Mouse (Mus musculus) MEL (cell line): ENCODE measurements around the gene Trim41. TPM values are rescaled to one million over a fixed set of nuclear protein-coding genes. Genes with fewer than 3 reads are reported as not detected.
"Not testable (repeated sequence)": the region's sequence is repeated elsewhere in the genome, so short reads cannot be mapped to it uniquely, and the experiment has no call there.

Source experiments
- DNase-seq: peaks from one replicate; pipeline ENCODE4 v3.0.0; 2011; ENCODE audit warnings: low read depth, low spot score
- H3K27ac ChIP-seq: 2 replicates; pipeline ENCODE4 v1.5.1; 2012; ENCODE audit warnings: low read depth, mild to moderate bottlenecking, control low read depth, low read length, moderate library complexity; ENCODE audit not compliant: control insufficient read depth
- H3K27me3 ChIP-seq, 2 experiments: fragments of 150-350 bp in 1 of 2; sonication (generic) in 1 of 2; 2 replicates each; pipeline ENCODE4 v1.6.1; 2012; ENCODE audit warnings: low read length in 2 of 2, mild to moderate bottlenecking in 2 of 2, improper control_type of control experiment in 1 of 2, moderate library complexity in 1 of 2; ENCODE audit not compliant: insufficient read depth in 2 of 2, control insufficient read depth in 1 of 2
- H3K36me3 ChIP-seq, 2 experiments: 2 replicates each; pipeline ENCODE4 v1.6.1; 2012 to 2014; ENCODE audit warnings: low read length in 2 of 2, improper control_type of control experiment in 1 of 2, inconsistent platforms in 1 of 2, mild to moderate bottlenecking in 1 of 2; ENCODE audit not compliant: insufficient read depth in 2 of 2, control insufficient read depth in 1 of 2
- H3K4me1 ChIP-seq, 2 experiments: fragments of 150-350 bp in 1 of 2; sonication (generic) in 1 of 2; 2 replicates each; pipeline ENCODE4 v1.6.1; 2012; ENCODE audit warnings: low read length in 2 of 2, improper control_type of control experiment in 1 of 2, mild to moderate bottlenecking in 1 of 2; ENCODE audit not compliant: insufficient read depth in 2 of 2, control insufficient read depth in 1 of 2
- H3K4me3 ChIP-seq, 2 experiments: fragments of 150-350 bp in 1 of 2; sonication (generic) in 1 of 2; 2 replicates each; pipeline ENCODE4 v1.5.1; 2012; ENCODE audit warnings: low read depth in 2 of 2, low read length in 2 of 2, mild to moderate bottlenecking in 2 of 2, moderate library complexity in 2 of 2, control low read depth in 1 of 2, improper control_type of control experiment in 1 of 2; ENCODE audit not compliant: control insufficient read depth in 1 of 2, insufficient read depth in 1 of 2
- H3K79me2 ChIP-seq: 2 replicates; pipeline ENCODE4 v1.6.1; 2012; ENCODE audit warnings: mild to moderate bottlenecking, low read length, moderate library complexity; ENCODE audit not compliant: control insufficient read depth, poor library complexity, insufficient read depth
- H3K9ac ChIP-seq: 2 replicates; pipeline ENCODE4 v1.6.1; 2012; ENCODE audit warnings: low read depth, mild to moderate bottlenecking, control low read depth, low read length, moderate library complexity; ENCODE audit not compliant: control insufficient read depth, poor library complexity, severe bottlenecking
- H3K9me3 ChIP-seq: fragments of 150-350 bp; sonication (generic); replicated peaks from 2 replicates; pipeline ENCODE4 v1.6.1; 2012; ENCODE audit warnings: mild to moderate bottlenecking, low read length, improper control_type of control experiment, moderate library complexity; ENCODE audit not compliant: insufficient read depth
- CHD1 ChIP-seq: IDR thresholded peaks from 2 replicates; pipeline ENCODE4 v1.6.1; 2012; ENCODE audit warnings: low read depth, mild to moderate bottlenecking, inconsistent platforms, low read length, improper control_type of control experiment
- ELF1 ChIP-seq: IDR thresholded peaks from 2 replicates; pipeline ENCODE4 v1.6.1; 2014; ENCODE audit warnings: low read depth, mild to moderate bottlenecking, inconsistent platforms, low read length, improper control_type of control experiment, moderate library complexity
- ETS1 ChIP-seq: IDR thresholded peaks from 2 replicates; pipeline ENCODE4 v1.6.1; 2012; ENCODE audit warnings: low read depth, mild to moderate bottlenecking, inconsistent platforms, low read length, improper control_type of control experiment, moderate library complexity
- MAZ ChIP-seq: IDR thresholded peaks from 2 replicates; pipeline ENCODE4 v1.6.1; 2012; ENCODE audit warnings: low read depth, mild to moderate bottlenecking, inconsistent platforms, low read length, improper control_type of control experiment
- MEF2A ChIP-seq: IDR thresholded peaks from 2 replicates; pipeline ENCODE4 v1.6.1; 2014; ENCODE audit warnings: low read depth, mild to moderate bottlenecking, inconsistent platforms, low read length, improper control_type of control experiment; ENCODE audit not compliant: poor library complexity, insufficient replicate concordance, severe bottlenecking; ENCODE audit errors: extremely low read depth
- NELFE ChIP-seq: IDR thresholded peaks from 2 replicates; pipeline ENCODE4 v1.6.1; 2011; ENCODE audit warnings: low read depth, low read length, improper control_type of control experiment
- RCOR1 ChIP-seq: IDR thresholded peaks from 2 replicates; pipeline ENCODE4 v1.6.1; 2012; ENCODE audit warnings: low read depth, mild to moderate bottlenecking, inconsistent platforms, low read length, improper control_type of control experiment
- SIN3A ChIP-seq: IDR thresholded peaks from 2 replicates; pipeline ENCODE4 v1.6.1; 2012; ENCODE audit warnings: low read length, improper control_type of control experiment, inconsistent platforms
- UBTF ChIP-seq: IDR thresholded peaks from 2 replicates; pipeline ENCODE4 v1.6.1; 2012; ENCODE audit warnings: low read depth, mild to moderate bottlenecking, inconsistent platforms, low read length, improper control_type of control experiment, moderate library complexity, borderline replicate concordance; ENCODE audit not compliant: insufficient read depth
- ZC3H11A ChIP-seq: IDR thresholded peaks from 2 replicates; pipeline ENCODE4 v1.6.1; 2012; ENCODE audit warnings: low read depth, mild to moderate bottlenecking, inconsistent platforms, low read length, improper control_type of control experiment
- ZNF384 ChIP-seq: IDR thresholded peaks from 2 replicates; pipeline ENCODE4 v1.6.1; 2012; ENCODE audit warnings: low read depth, mild to moderate bottlenecking, inconsistent platforms, low read length, improper control_type of control experiment
- polyA plus RNA-seq, 2 experiments: library from polyadenylated mRNA; stranded (reverse) in 1 of 2; unstranded in 1 of 2; fragments of >175 nt in 1 of 2; fragments of >200 nt in 1 of 2; gene quantifications; 2 replicates each; pipeline versions ENCODE4 v1.2.1 to v1.2.4; 2012; ENCODE audit warnings: low replicate concordance in 2 of 2, low read depth in 1 of 2; ENCODE audit not compliant: insufficient read length in 2 of 2, insufficient read depth in 1 of 2, missing spikeins in 1 of 2
- total RNA-seq: library from RNA; depleted of rRNA; stranded (reverse); fragments of 300-350 nt; gene quantifications from 2 replicates; pipeline ENCODE4 v1.2.3, GENCODE M21; 2012

The Trim41 gene
- total and polyA plus RNA-seq, 3 experiments: 37.0 to 76.3 (median 56.4) TPM

DNA sequence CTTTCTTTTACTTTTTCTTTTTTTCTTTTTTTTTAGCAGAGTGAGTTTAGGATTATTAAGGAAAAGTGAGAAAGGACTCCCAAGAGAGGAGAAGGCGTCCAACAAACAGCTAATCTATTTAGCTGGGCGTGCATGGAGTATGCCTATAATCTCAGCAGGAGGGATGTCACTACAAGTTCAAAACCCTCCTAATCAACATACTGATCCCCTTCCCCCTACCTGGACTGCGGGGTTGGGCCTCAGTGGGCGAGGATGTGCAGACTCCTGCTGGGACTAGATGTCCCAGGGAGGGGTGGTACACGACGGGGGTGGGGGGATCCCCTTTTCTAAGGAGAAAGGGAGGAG is 9.6 kb upstream of the Trim41 start:
- Histone ChIP-seq H3K27me3 (no peaks in the 10 kb centered on the region), H3K79me2 (no peaks in the 10 kb centered on the region; the same call in 1 of the 2 replicates), H3K4me3 (peak overlapping the region; percentile 50 to 67), H3K4me1 (peaks cover 0 to 21% of the 10 kb centered on the region in 2 experiments; a peak in 2 of 4 replicates), H3K27ac (no peak overlapping the region), H3K9ac (peak overlapping the region; percentile 58), H3K36me3 (0 out of 4 replicates have a peak, but pooled peaks cover 0 to 3% of the 10 kb centered on the region in 2 experiments)
- peak; percentile 70 for DNase-seq
- TF ChIP-seq MAZ (peak; percentile 26; the same call in 1 of the 2 replicates), ZNF384 (no peak), RCOR1 (0 out of 2 replicates have a peak, but pooled peaks have one; percentile 35), CHD1 (0 out of 2 replicates have a peak, but pooled peaks have one; percentile 40), UBTF (no peak), SIN3A (peak; percentile 49; the same call in 1 of the 2 replicates), ETS1 (no peak), NELFE (no peak), ELF1 (no peak), ZC3H11A (no peak), MEF2A (no peak)
- TF ChIP-seq, all 39 proteins: peak for 4
- no peaks in the 10 kb centered on the region for H3K9me3 ChIP-seq

DNA sequence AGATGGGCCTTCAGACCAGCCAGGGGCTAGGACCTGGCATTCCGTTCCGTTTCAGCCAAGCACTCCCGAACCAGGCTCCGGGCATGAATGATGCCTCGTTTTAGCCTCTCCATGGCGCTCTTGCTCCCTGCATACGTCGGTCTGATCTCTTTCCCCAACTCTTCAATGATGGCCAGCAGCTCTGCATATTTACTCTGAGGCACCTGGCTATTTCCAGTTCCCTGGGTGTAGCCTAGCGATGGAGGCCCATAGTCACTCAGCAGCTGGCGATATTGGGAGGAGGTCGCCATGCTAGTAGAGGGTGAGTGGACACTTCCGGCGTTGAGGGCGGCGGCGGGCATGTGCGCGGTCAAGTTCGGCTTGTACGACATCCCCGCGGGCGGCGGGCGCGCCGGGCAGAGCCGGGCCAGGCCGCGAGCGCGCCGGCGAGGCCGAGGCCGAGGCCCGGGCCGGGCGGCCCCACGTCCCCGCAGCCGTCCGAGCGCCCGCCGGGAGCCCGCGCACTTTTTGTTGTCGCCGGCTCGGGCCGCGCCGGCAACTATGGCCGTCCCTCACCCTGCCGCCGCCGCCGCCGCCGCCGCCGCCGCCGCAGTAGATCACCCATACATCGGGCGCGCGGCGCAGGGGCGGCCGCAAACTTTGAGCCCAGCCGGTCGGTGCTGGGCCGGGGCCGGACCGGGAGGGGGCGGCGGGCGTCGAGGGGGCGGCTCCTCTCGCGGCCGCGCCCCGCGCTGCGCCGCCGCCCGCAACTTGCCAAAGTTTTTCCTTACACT is 9.0 kb upstream of the Trim41 start, which contains the start of the genes Trim7 and Gm12184:
Gene Trim7 (plus strand): TSS at position 162 of the 773 bp plus-strand sequence.
Gene Gm12184 (minus strand): TSS at position 677 of the 773 bp plus-strand sequence.
- not testable (repeated sequence) for H3K79me2 ChIP-seq, DNase-seq, H3K27me3 ChIP-seq, H3K9me3 ChIP-seq, H3K36me3 ChIP-seq
- Histone ChIP-seq H3K27ac (0 out of 2 replicates have a peak within 1 kb of the TSS, but pooled peaks have one; percentile 12), H3K9ac (peak within 1 kb of the TSS; percentile 58), H3K4me3 (peak within 1 kb of the TSS; percentile 57 to 67), H3K4me1 (peaks cover 0 to 23% of the 10 kb centered on the region in 2 experiments; a peak in 2 of 4 replicates)
